Mouse (Mus musculus) midbrain, embryonic 16.5 days (tissue): ENCODE data around the gene Aff4. TPM values are rescaled to one million over a fixed set of nuclear protein-coding genes. Genes with fewer than 3 reads are reported as not detected.
"Not testable (repeated sequence)": the region's sequence is repeated elsewhere in the genome, so short reads cannot be mapped to it uniquely, and the experiment has no call there.

Experiments
- ATAC-seq: fragments of 200-750 bp; cut with Nextera tagmentation; 2 replicates; pipeline ENCODE4 v1.8.0; 2017; ENCODE audit warnings: moderate TSS enrichment
- H3K27ac ChIP-seq: fragments of 300-500 bp; sonication (generic); 2 replicates; pipeline ENCODE4 v1.5.1; 2014; ENCODE audit warnings: mild to moderate bottlenecking, low read length, mixed read lengths
- H3K27me3 ChIP-seq: fragments of 300-500 bp; sonication (generic); 2 replicates; pipeline ENCODE4 v1.6.1; 2014; ENCODE audit warnings: low read depth, low read length, mixed read lengths; ENCODE audit not compliant: control insufficient read depth, insufficient read depth
- H3K36me3 ChIP-seq: fragments of 300-500 bp; sonication (generic); 2 replicates; pipeline ENCODE4 v1.6.1; 2014; ENCODE audit warnings: mild to moderate bottlenecking, low read length, moderate library complexity, mixed read lengths; ENCODE audit not compliant: control insufficient read depth, insufficient read depth
- H3K4me1 ChIP-seq: fragments of 300-500 bp; sonication (generic); 2 replicates; pipeline ENCODE4 v1.6.1; 2014; ENCODE audit warnings: mild to moderate bottlenecking, low read length, mixed read lengths; ENCODE audit not compliant: control insufficient read depth, insufficient read depth
- H3K4me2 ChIP-seq: fragments of 300-500 bp; sonication (generic); 2 replicates; pipeline ENCODE4 v1.6.1; 2014; ENCODE audit warnings: mild to moderate bottlenecking, low read length, mixed read lengths
- H3K4me3 ChIP-seq: fragments of 300-500 bp; sonication (generic); 2 replicates; pipeline ENCODE4 v1.5.1; 2014; ENCODE audit warnings: low read depth, mild to moderate bottlenecking, low read length, moderate library complexity, mixed read lengths
- H3K9ac ChIP-seq: fragments of 300-500 bp; sonication (generic); 2 replicates; pipeline ENCODE4 v1.6.1; 2014; ENCODE audit warnings: low read depth, low read length, mixed read lengths
- H3K9me3 ChIP-seq: fragments of 300-500 bp; sonication (generic); replicated peaks from 2 replicates; pipeline ENCODE4 v1.6.1; 2014; ENCODE audit warnings: mild to moderate bottlenecking, low read length, mixed read lengths; ENCODE audit not compliant: control insufficient read depth, poor library complexity, severe bottlenecking
- WGBS: fragments of 180-500 bp; shearing (Covaris S2); extraction: QIAGEN DNeasy Blood & Tissue Kit; methylation state at CpG from one replicate; pipeline ENCODE4 v1.1.7; 2014; 5-methylcytosine and 5-hydroxymethylcytosine counted together
- polyA plus RNA-seq: library from polyadenylated mRNA; unstranded; fragments of >200 nt; fragmentation: Nextera tagmentation; extraction: Ambion mirVana; gene quantifications from 2 replicates; pipeline ENCODE4 v1.2.1, GENCODE M21; 2015

The Aff4 gene
- polyA plus RNA-seq, 1 experiment from 2014 or later = 42.4 TPM

GRCm38 (mm10) chr11:53332076-53332680, 18.5 kb upstream of the Aff4 start:
- Histone ChIP-seq H3K4me2 (no peak overlapping the region), H3K27ac (no peak overlapping the region), H3K4me1 (no peaks in the 10 kb centered on the region), H3K36me3 (peaks cover 26% of the 10 kb centered on the region), H3K4me3 (no peak overlapping the region), H3K27me3 (no peaks in the 10 kb centered on the region), H3K9ac (no peak overlapping the region), H3K9me3 (no peaks in the 10 kb centered on the region)
- no peak for ATAC-seq
- WGBS = 89% methylated on average over 14 of the region's 14 CpGs

- Histone ChIP-seq H3K27ac (no peak overlapping the region), H3K9me3 (no peaks in the 10 kb centered on the region), H3K9ac (no peak overlapping the region), H3K4me3 (no peak overlapping the region), H3K27me3 (no peaks in the 10 kb centered on the region), H3K36me3 (peaks cover 13% of the 10 kb centered on the region), H3K4me2 (no peak overlapping the region), H3K4me1 (no peaks in the 10 kb centered on the region)
- ATAC-seq = no peak
- WGBS = 48% methylated on average over 3 of the region's 3 CpGs
These were observed 15.0 kb upstream of the Aff4 start for GRCm38 (mm10) chr11:53335505-53336181.

- Histone ChIP-seq H3K27me3 (no peaks in the 10 kb centered on the region), H3K4me1 (no peaks in the 10 kb centered on the region), H3K9ac (no peak overlapping the region), H3K9me3 (no peaks in the 10 kb centered on the region), H3K27ac (no peak overlapping the region), H3K4me3 (no peak overlapping the region), H3K4me2 (no peak overlapping the region), H3K36me3 (peaks cover 8% of the 10 kb centered on the region; the same call in 1 of the 2 replicates)
- ATAC-seq = no peak
These were observed 14.5 kb upstream of the Aff4 start for GRCm38 (mm10) chr11:53336182-53336571.

DNA sequence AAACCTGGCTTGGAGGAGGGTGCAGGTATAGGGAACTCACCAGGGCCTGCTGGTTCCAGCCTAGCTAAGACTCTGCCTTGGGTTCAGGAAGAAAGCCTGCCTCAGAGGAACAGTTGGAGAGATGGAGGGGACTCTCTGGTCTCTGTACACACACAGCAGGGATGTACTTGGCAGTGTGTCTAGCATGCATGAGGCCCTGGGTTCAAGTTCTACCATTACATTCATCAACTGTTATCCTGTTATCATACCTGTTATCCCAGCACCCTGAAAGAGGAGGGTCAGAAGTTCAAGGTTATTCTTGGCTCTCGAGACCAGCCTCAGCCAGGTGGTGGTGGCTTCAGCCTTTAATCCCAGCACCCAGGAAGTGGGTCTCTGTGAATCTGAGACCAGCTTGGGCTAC, 13.7 kb upstream of the Aff4 start:
- 95% methylated on average over 1 of the region's 1 CpGs for WGBS
- no peak overlapping the region for H3K4me3 ChIP-seq
- H3K27me3 ChIP-seq = no peaks in the 10 kb centered on the region
- H3K27ac ChIP-seq = no peak overlapping the region
- no peaks in the 10 kb centered on the region for H3K9me3 ChIP-seq
- no peaks in the 10 kb centered on the region for H3K4me1 ChIP-seq
- no peak overlapping the region for H3K4me2 ChIP-seq
- no peak overlapping the region for H3K9ac ChIP-seq
- 0 out of 2 replicates have a peak, but pooled peaks cover 1% of the 10 kb centered on the region for H3K36me3 ChIP-seq
- ATAC-seq = no peak

GRCm38 (mm10) chr11:53337684-53338083, 12.9 kb upstream of the Aff4 start:
- no peak overlapping the region for H3K4me2 ChIP-seq
- no peak for ATAC-seq
- H3K27ac ChIP-seq = no peak overlapping the region
- H3K36me3 ChIP-seq = no peaks in the 10 kb centered on the region
- no peak overlapping the region for H3K4me3 ChIP-seq
- H3K9ac ChIP-seq = no peak overlapping the region
- no peaks in the 10 kb centered on the region for H3K27me3 ChIP-seq
- WGBS = 76% methylated on average over 8 of the region's 8 CpGs
- H3K4me1 ChIP-seq = no peaks in the 10 kb centered on the region
- no peaks in the 10 kb centered on the region for H3K9me3 ChIP-seq

- not testable (repeated sequence) for H3K9me3 ChIP-seq, ATAC-seq, H3K27ac ChIP-seq, H3K4me3 ChIP-seq, H3K27me3 ChIP-seq, H3K36me3 ChIP-seq, H3K4me1 ChIP-seq, H3K9ac ChIP-seq, H3K4me2 ChIP-seq
- WGBS = 95% methylated on average over 10 of the region's 10 CpGs
These were observed 9.6 kb upstream of the Aff4 start for GRCm38 (mm10) chr11:53341019-53341418.

DNA sequence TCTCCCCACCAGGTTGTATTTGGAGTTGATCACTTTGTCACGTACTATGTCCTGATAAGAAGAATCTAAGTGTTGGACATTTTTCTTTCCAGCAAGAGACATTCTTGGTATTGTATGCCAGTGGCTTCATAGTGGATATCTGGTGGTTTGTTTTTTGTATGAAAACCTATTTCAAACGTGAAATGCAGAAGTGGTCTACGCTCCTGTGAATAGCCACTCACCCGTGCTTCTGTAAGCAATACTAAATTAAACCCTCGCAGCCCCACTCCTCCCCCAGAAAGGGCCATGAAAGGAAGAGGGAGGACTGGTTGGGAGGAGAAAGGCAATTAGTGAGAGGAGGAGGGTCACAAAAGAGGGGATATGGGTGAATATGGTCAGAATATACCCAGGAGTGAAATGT, 7.9 kb upstream of the Aff4 start:
- Histone ChIP-seq H3K36me3 (no peaks in the 10 kb centered on the region), H3K27me3 (no peaks in the 10 kb centered on the region), H3K4me3 (no peak overlapping the region), H3K4me1 (no peaks in the 10 kb centered on the region), H3K27ac (no peak overlapping the region), H3K4me2 (no peak overlapping the region), H3K9ac (no peak overlapping the region), H3K9me3 (no peaks in the 10 kb centered on the region)
- no peak for ATAC-seq
- WGBS = 74% methylated on average over 5 of the region's 5 CpGs

- H3K27ac ChIP-seq = no peak overlapping the region
- H3K4me3 ChIP-seq = no peak overlapping the region
- 46% methylated on average over 5 of the region's 5 CpGs for WGBS
- H3K36me3 ChIP-seq = no peaks in the 10 kb centered on the region
- no peaks in the 10 kb centered on the region for H3K4me1 ChIP-seq
- no peaks in the 10 kb centered on the region for H3K27me3 ChIP-seq
- ATAC-seq = no peak
- no peak overlapping the region for H3K4me2 ChIP-seq
- H3K9ac ChIP-seq = no peak overlapping the region
- no peaks in the 10 kb centered on the region for H3K9me3 ChIP-seq
These were observed 5.3 kb upstream of the Aff4 start for GRCm38 (mm10) chr11:53345328-53345727.

- H3K36me3 ChIP-seq = no peaks in the 10 kb centered on the region
- H3K9ac ChIP-seq = no peak overlapping the region
- no peaks in the 10 kb centered on the region for H3K27me3 ChIP-seq
- H3K4me2 ChIP-seq = no peak overlapping the region
- no peak overlapping the region for H3K27ac ChIP-seq
- H3K4me1 ChIP-seq = no peaks in the 10 kb centered on the region
- no peak overlapping the region for H3K4me3 ChIP-seq
- no peak for ATAC-seq
- no peaks in the 10 kb centered on the region for H3K9me3 ChIP-seq
- 64% methylated on average over 2 of the region's 2 CpGs for whole genome bisulfite sequencing
These were observed 4.9 kb upstream of the Aff4 start for GRCm38 (mm10) chr11:53345738-53346137.
